Mouse (Mus musculus) forebrain, embryonic 11.5 days (tissue): ENCODE results near the gene Zfhx3. TPM values are rescaled to one million over a fixed set of nuclear protein-coding genes. Genes with fewer than 3 reads are reported as not detected.

ENCODE experiments used
- ATAC-seq: fragments of 200-750 bp; cut with Nextera tagmentation; replicated peaks from 2 replicates; pipeline ENCODE4 v1.8.0; 2017; ENCODE audit warnings: moderate TSS enrichment; ENCODE audit not compliant: low FRiP score
- DNase-seq: peaks from one replicate; pipeline ENCODE4 v3.0.0-alpha.2; 2017; ENCODE audit warnings: low spot score
- H3K27ac ChIP-seq: fragments of 300-500 bp; sonication (generic); 2 replicates; pipeline ENCODE4 v1.5.1; 2014; ENCODE audit warnings: low read depth, low read length
- H3K27me3 ChIP-seq: fragments of 300-500 bp; sonication (generic); 2 replicates; pipeline ENCODE4 v1.6.1; 2014; ENCODE audit warnings: mild to moderate bottlenecking, low read length, mixed read lengths; ENCODE audit not compliant: control insufficient read depth, insufficient read depth
- H3K36me3 ChIP-seq: fragments of 300-500 bp; sonication (generic); 2 replicates; pipeline ENCODE4 v1.6.1; 2014; ENCODE audit warnings: mild to moderate bottlenecking, low read length, moderate library complexity, mixed read lengths; ENCODE audit not compliant: control insufficient read depth, insufficient read depth
- H3K4me1 ChIP-seq: fragments of 300-500 bp; sonication (generic); replicated peaks from 2 replicates; pipeline ENCODE4 v1.6.1; 2014; ENCODE audit warnings: low read length, mixed read lengths; ENCODE audit not compliant: control insufficient read depth, insufficient read depth
- H3K4me2 ChIP-seq: fragments of 300-500 bp; sonication (generic); 2 replicates; pipeline ENCODE4 v1.6.1; 2014; ENCODE audit warnings: low read depth, mild to moderate bottlenecking, low read length, moderate library complexity, mixed read lengths; ENCODE audit not compliant: severe bottlenecking
- H3K4me3 ChIP-seq: fragments of 300-500 bp; sonication (generic); 2 replicates; pipeline ENCODE4 v1.5.1; 2014; ENCODE audit warnings: low read depth, low read length
- H3K9ac ChIP-seq: fragments of 300-500 bp; sonication (generic); 2 replicates; pipeline ENCODE4 v1.6.1; 2014; ENCODE audit warnings: low read length
- H3K9me3 ChIP-seq: fragments of 300-500 bp; sonication (generic); 2 replicates; pipeline ENCODE4 v1.6.1; 2016; ENCODE audit warnings: low read length, mixed read lengths; ENCODE audit not compliant: control insufficient read depth
- WGBS: fragments of 180-500 bp; shearing (Covaris S2); extraction: QIAGEN DNeasy Blood & Tissue Kit; methylation state at CpG from one replicate; pipeline ENCODE4 v1.1.7; 2014; 5-methylcytosine and 5-hydroxymethylcytosine counted together
- polyA plus RNA-seq: library from polyadenylated mRNA; unstranded; fragments of >200 nt; fragmentation: Nextera tagmentation; extraction: Ambion mirVana; gene quantifications from 2 replicates; pipeline ENCODE4 v1.2.1, GENCODE M21; 2014

Zfhx3 gene
- polyA plus RNA-seq, 1 experiment from 2014 or later: 22.9 TPM

- Histone ChIP-seq H3K9ac (peak overlapping the region; percentile 48), H3K4me3 (0 out of 2 replicates have a peak overlapping the region, but pooled peaks have one; percentile 9), H3K4me2 (peak overlapping the region; percentile 45), H3K9me3 (no peaks in the 10 kb centered on the region), H3K27me3 (no peaks in the 10 kb centered on the region), H3K27ac (peak overlapping the region; percentile 53; the same call in 1 of the 2 replicates), H3K4me1 (peaks cover 14% of the 10 kb centered on the region; the same call in 1 of the 2 replicates), H3K36me3 (no peaks in the 10 kb centered on the region)
- DNase-seq (peak; percentile 76), ATAC-seq (peak; percentile 66)
- 18% methylated on average over 25 of the region's 25 CpGs for WGBS
Measured at GRCm38 (mm10) chr8:108406716-108407494, 464.5 kb downstream of the Zfhx3 start.

GRCm38 (mm10) chr8:108419162-108419844 is 476.9 kb downstream of the Zfhx3 start:
- Histone ChIP-seq H3K4me2 (no peak overlapping the region), H3K4me3 (no peak overlapping the region), H3K9me3 (no peaks in the 10 kb centered on the region), H3K36me3 (no peaks in the 10 kb centered on the region), H3K4me1 (peaks cover 10% of the 10 kb centered on the region; the same call in 1 of the 2 replicates), H3K9ac (no peak overlapping the region), H3K27ac (no peak overlapping the region), H3K27me3 (peaks cover 2% of the 10 kb centered on the region; the same call in 1 of the 2 replicates)
- 34% methylated on average over 15 of the region's 15 CpGs for WGBS
- DNase-seq (no peak), ATAC-seq (peak; percentile 58; the same call in 1 of the 2 replicates)

GRCm38 (mm10) chr8:108422521-108422920 is 480.1 kb downstream of the Zfhx3 start:
- peaks cover 10% of the 10 kb centered on the region; the same call in 1 of the 2 replicates for H3K4me1 ChIP-seq
- no peak overlapping the region for H3K4me3 ChIP-seq
- H3K27me3 ChIP-seq: peaks cover 2% of the 10 kb centered on the region
- WGBS: 87% methylated on average over 3 of the region's 3 CpGs
- H3K9me3 ChIP-seq: no peaks in the 10 kb centered on the region
- H3K36me3 ChIP-seq: no peaks in the 10 kb centered on the region
- no peak overlapping the region for H3K9ac ChIP-seq
- no peak overlapping the region for H3K4me2 ChIP-seq
- no peak for DNase-seq
- no peak for ATAC-seq
- no peak overlapping the region for H3K27ac ChIP-seq

GRCm38 (mm10) chr8:108424337-108424736 is 481.9 kb downstream of the Zfhx3 start:
- ATAC-seq: no peak
- Histone ChIP-seq H3K36me3 (no peaks in the 10 kb centered on the region), H3K27ac (no peak overlapping the region), H3K9ac (no peak overlapping the region), H3K4me2 (no peak overlapping the region), H3K4me1 (peaks cover 6% of the 10 kb centered on the region; the same call in 1 of the 2 replicates), H3K9me3 (no peaks in the 10 kb centered on the region), H3K4me3 (no peak overlapping the region), H3K27me3 (peaks cover 3% of the 10 kb centered on the region)
- no peak for DNase-seq
- 83% methylated on average over 8 of the region's 8 CpGs for WGBS

- Histone ChIP-seq H3K4me1 (no peaks in the 10 kb centered on the region), H3K9ac (no peak overlapping the region), H3K4me3 (no peak overlapping the region), H3K36me3 (no peaks in the 10 kb centered on the region), H3K27ac (no peak overlapping the region), H3K9me3 (no peaks in the 10 kb centered on the region), H3K4me2 (no peak overlapping the region), H3K27me3 (peaks cover 35% of the 10 kb centered on the region)
- ATAC-seq (no peak), DNase-seq (no peak)
- WGBS: 19% methylated on average over 5 of the region's 5 CpGs
Measured at GRCm38 (mm10) chr8:108433321-108433720, 490.9 kb downstream of the Zfhx3 start.

- Histone ChIP-seq H3K36me3 (no peaks in the 10 kb centered on the region), H3K27me3 (peaks cover 33% of the 10 kb centered on the region), H3K9me3 (no peaks in the 10 kb centered on the region), H3K9ac (no peak overlapping the region), H3K27ac (no peak overlapping the region), H3K4me1 (no peaks in the 10 kb centered on the region), H3K4me2 (no peak overlapping the region), H3K4me3 (no peak overlapping the region)
- WGBS: 81% methylated on average over 4 of the region's 4 CpGs
- ATAC-seq (no peak), DNase-seq (no peak)
Measured at GRCm38 (mm10) chr8:108434510-108434909, 492.1 kb downstream of the Zfhx3 start.

- no peak for ATAC-seq
- no peak for DNase-seq
- H3K36me3 ChIP-seq: no peaks in the 10 kb centered on the region
- H3K9ac ChIP-seq: no peak overlapping the region
- WGBS: 42% methylated on average over 12 of the region's 12 CpGs
- H3K4me1 ChIP-seq: no peaks in the 10 kb centered on the region
- no peak overlapping the region for H3K4me2 ChIP-seq
- no peaks in the 10 kb centered on the region for H3K9me3 ChIP-seq
- H3K27ac ChIP-seq: no peak overlapping the region
- peaks cover 32% of the 10 kb centered on the region for H3K27me3 ChIP-seq
- no peak overlapping the region for H3K4me3 ChIP-seq
Measured at GRCm38 (mm10) chr8:108436336-108436735, 493.9 kb downstream of the Zfhx3 start.

DNA sequence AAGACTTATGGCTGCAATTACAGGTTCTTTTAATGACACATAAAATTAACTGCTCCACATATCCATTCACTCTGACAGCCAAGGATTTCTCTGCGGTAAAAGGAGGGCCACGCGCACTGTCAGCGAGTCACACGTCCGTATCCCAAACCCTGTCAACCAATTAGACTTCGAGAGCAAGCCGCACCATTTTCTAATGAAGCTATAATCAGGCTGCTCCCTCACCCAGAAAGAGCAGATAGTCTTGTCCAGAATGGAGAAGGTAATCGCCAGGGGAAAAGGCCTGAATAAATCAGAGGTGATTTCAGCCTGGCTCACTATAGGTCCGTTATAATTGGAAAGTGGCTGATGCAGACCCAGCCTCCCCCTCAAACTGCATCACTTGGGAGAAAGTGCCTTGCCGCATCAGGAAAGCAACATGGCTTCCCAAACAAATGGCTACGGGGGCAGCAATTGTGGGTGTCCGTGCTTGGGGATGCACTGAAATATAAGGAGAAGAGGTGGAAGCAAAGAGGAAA is 494.9 kb downstream of the Zfhx3 start:
- ATAC-seq: no peak
- H3K27me3 ChIP-seq: peaks cover 24% of the 10 kb centered on the region

More for the DNA sequence above, 494.9 kb downstream of the Zfhx3 start:
- Histone ChIP-seq H3K4me3 (no peak overlapping the region), H3K36me3 (no peaks in the 10 kb centered on the region), H3K27ac (no peak overlapping the region), H3K4me1 (no peaks in the 10 kb centered on the region), H3K9me3 (no peaks in the 10 kb centered on the region), H3K9ac (no peak overlapping the region), H3K4me2 (no peak overlapping the region)
- DNase-seq: no peak
- 83% methylated on average over 13 of the region's 13 CpGs for WGBS
